Mouse (Mus musculus) neural tube, embryonic 12.5 days (tissue): ENCODE results near the gene Cd320. TPM values are rescaled to one million over a fixed set of nuclear protein-coding genes. Genes with fewer than 3 reads are reported as not detected.
A peak's percentile ranks its signal among the peaks of the same experiment; 100 is the strongest.
"Not testable (repeated sequence)": the region's sequence is repeated elsewhere in the genome, so short reads cannot be mapped to it uniquely, and the experiment has no call there.

Experiments used
- ATAC-seq: fragments of 200-750 bp; cut with Nextera tagmentation; 2 replicates; pipeline ENCODE4 v1.8.0; 2017; ENCODE audit warnings: low read depth, mild to moderate bottlenecking, moderate TSS enrichment, moderate library complexity; ENCODE audit not compliant: low FRiP score
- H3K27ac ChIP-seq: fragments of 300-500 bp; sonication (generic); 2 replicates; pipeline ENCODE4 v1.5.1; 2016
- H3K27me3 ChIP-seq: fragments of 300-500 bp; sonication (generic); replicated peaks from 2 replicates; pipeline ENCODE4 v1.6.1; 2016; ENCODE audit warnings: mild to moderate bottlenecking
- H3K36me3 ChIP-seq: fragments of 300-500 bp; sonication (generic); 2 replicates; pipeline ENCODE4 v1.6.1; 2016; ENCODE audit warnings: mild to moderate bottlenecking
- H3K4me1 ChIP-seq: fragments of 300-500 bp; sonication (generic); 2 replicates; pipeline ENCODE4 v1.6.1; 2016
- H3K4me2 ChIP-seq: fragments of 300-500 bp; sonication (generic); replicated peaks from 2 replicates; pipeline ENCODE4 v1.6.1; 2016; ENCODE audit warnings: mild to moderate bottlenecking
- H3K4me3 ChIP-seq: fragments of 300-500 bp; sonication (generic); 2 replicates; pipeline ENCODE4 v1.5.1; 2016
- H3K9ac ChIP-seq: fragments of 300-500 bp; sonication (generic); 2 replicates; pipeline ENCODE4 v1.6.1; 2016; ENCODE audit warnings: mild to moderate bottlenecking
- H3K9me3 ChIP-seq: fragments of 300-500 bp; sonication (generic); 2 replicates; pipeline ENCODE4 v1.6.1; 2016; ENCODE audit warnings: mild to moderate bottlenecking
- WGBS: fragments of 180-500 bp; shearing (Covaris S2); methylation state at CpG from one replicate; pipeline ENCODE4 v1.1.7; 2016; 5-methylcytosine and 5-hydroxymethylcytosine counted together
- microRNA-seq: library from miRNA; unstranded; fragments of <30 nt; microRNA quantifications from one replicate; pipeline ENCODE4, GENCODE M21; 2017
- polyA plus RNA-seq: library from polyadenylated mRNA; unstranded; fragments of >200 nt; fragmentation: Nextera tagmentation; extraction: Ambion mirVana; gene quantifications from 2 replicates; pipeline ENCODE4 v1.2.1, GENCODE M21; 2016

Cd320 gene
- polyA plus RNA-seq, 1 experiment from 2014 or later, result 61.8 TPM

GRCm38 (mm10) chr17:33890533-33891059 is 47.7 kb downstream of the Cd320 start, which contains the start of gene Kifc1:
TSS of gene Kifc1 (minus strand) at chr17:33890661.
- H3K4me1 ChIP-seq, result peaks cover 7% of the 10 kb centered on the region
- ATAC-seq, result peak; percentile 99
- peak within 1 kb of the TSS; percentile 79 for H3K4me2 ChIP-seq
- peak within 1 kb of the TSS; percentile 59 for H3K9ac ChIP-seq
- peak within 1 kb of the TSS; percentile 65 for H3K4me3 ChIP-seq
- H3K36me3 ChIP-seq, result peaks cover 8% of the 10 kb centered on the region; the same call in 1 of the 2 replicates
- H3K27me3 ChIP-seq, result no peaks in the 10 kb centered on the region
- H3K9me3 ChIP-seq, result no peaks in the 10 kb centered on the region
- under 1% methylated on average over 49 of the region's 49 CpGs for WGBS
- no peak within 1 kb of the TSS for H3K27ac ChIP-seq

DNA sequence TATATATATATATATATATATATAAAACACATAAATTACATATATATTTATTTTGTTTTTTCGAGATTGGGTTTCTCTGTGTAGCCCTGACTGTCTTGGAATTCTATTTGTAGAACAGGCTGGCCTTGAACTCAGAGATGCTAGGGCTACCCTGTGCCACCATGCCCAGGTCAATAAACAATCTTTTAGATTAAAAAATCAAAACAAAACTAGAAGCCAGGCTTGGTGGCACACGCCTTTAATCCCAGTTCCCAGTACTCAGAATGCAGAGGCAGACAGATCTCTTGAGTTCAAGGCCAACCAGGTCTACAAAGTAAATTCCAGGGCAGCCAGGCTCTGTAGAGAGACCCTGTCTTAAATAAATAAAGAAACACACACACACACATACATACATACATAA is 48.5 kb downstream of the Cd320 start:
- ATAC-seq, result no peak
- 59% methylated on average over 2 of the region's 2 CpGs for WGBS
- no peak overlapping the region for H3K4me3 ChIP-seq
- peaks cover under 1% of the 10 kb centered on the region; the same call in 1 of the 2 replicates for H3K36me3 ChIP-seq
- no peak overlapping the region for H3K27ac ChIP-seq
- H3K9ac ChIP-seq, result no peak overlapping the region
- peaks cover 7% of the 10 kb centered on the region for H3K4me1 ChIP-seq
- H3K27me3 ChIP-seq, result no peaks in the 10 kb centered on the region
- no peak overlapping the region for H3K4me2 ChIP-seq
- no peaks in the 10 kb centered on the region for H3K9me3 ChIP-seq

- H3K4me3 ChIP-seq, H3K27ac ChIP-seq, H3K9me3 ChIP-seq, ATAC-seq, H3K36me3 ChIP-seq, H3K9ac ChIP-seq, H3K4me1 ChIP-seq, H3K4me2 ChIP-seq, H3K27me3 ChIP-seq: not testable (repeated sequence)
- 71% methylated on average over 6 of the region's 6 CpGs for WGBS
Measured at GRCm38 (mm10) chr17:33891892-33892291, 49.0 kb downstream of the Cd320 start.

DNA sequence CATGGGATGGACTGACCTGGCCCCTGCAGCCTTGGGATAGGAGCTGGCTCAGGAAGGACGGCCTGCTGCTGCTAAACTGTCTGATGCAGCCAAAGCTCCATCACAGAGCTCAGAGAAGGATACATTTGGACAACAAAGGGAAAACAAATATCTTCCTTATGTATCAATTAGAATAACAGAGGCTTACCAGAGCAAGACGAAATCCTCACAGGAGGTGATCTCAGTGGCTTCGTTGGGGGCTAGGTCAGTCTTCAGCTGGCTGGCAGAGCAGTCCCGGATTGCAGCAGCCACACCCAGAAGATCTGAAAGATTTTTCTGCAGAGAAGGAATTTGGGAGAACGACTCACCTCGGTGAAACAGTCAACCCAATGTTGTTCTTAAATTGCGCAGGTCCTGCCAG is 49.5 kb downstream of the Cd320 start:
- Histone ChIP-seq H3K4me2 (no peak overlapping the region), H3K9me3 (no peaks in the 10 kb centered on the region), H3K9ac (no peak overlapping the region), H3K36me3 (no peaks in the 10 kb centered on the region), H3K4me3 (no peak overlapping the region), H3K4me1 (peaks cover 7% of the 10 kb centered on the region), H3K27me3 (no peaks in the 10 kb centered on the region), H3K27ac (no peak overlapping the region)
- 20% methylated on average over 7 of the region's 7 CpGs for WGBS
- no peak for ATAC-seq

DNA sequence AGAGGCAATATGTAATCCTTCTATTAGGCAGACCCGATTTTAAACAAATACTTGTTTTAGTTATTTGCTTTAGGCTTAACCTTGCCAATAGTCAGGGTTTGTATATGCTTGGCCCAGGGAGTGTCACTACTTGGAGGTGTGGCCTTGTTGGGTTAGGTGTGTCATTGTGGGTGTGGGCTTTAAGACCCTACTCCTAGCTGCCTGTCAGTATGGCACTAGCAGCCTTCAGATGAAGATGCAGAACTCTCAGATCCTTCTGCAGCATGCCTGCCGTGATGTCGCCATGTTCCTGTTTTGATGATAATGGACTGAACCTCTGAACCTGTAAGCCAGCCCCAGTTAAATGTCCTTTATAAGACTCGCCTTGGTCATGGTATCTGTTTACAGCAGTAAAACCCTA is 50.1 kb downstream of the Cd320 start:
- not testable (repeated sequence) for H3K4me1 ChIP-seq, H3K4me2 ChIP-seq, H3K27me3 ChIP-seq, H3K27ac ChIP-seq, H3K9ac ChIP-seq, H3K36me3 ChIP-seq, H3K4me3 ChIP-seq, H3K9me3 ChIP-seq, ATAC-seq
- 79% methylated on average over 4 of the region's 4 CpGs for WGBS

- Histone ChIP-seq H3K4me2 (no peak overlapping the region), H3K4me1 (no peaks in the 10 kb centered on the region), H3K4me3 (no peak overlapping the region), H3K9me3 (no peaks in the 10 kb centered on the region), H3K9ac (no peak overlapping the region), H3K27me3 (no peaks in the 10 kb centered on the region), H3K27ac (no peak overlapping the region), H3K36me3 (no peaks in the 10 kb centered on the region)
- no peak for ATAC-seq
- 44% methylated on average over 6 of the region's 6 CpGs for WGBS
Measured at GRCm38 (mm10) chr17:33897114-33897794, 54.4 kb downstream of the Cd320 start.

DNA sequence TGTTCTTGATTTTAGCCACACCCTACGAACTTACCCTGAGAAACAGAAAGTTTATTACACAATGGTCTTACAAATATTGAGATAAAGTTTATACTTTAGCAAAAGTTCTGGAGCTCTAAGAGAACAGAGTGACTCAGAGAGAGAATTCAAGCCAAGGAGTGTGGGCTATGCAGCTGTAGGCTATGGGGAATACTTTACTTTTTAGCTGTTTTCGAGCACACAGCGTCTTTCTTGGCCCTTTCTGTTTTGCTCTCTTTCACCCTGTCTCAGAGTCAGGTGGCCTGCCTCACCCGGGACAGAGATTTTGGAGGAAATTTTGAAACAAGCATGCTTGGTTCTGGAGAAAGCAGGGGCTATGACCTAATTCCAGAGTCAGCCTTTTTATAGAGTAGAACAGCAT is 55.3 kb downstream of the Cd320 start:
- not testable (repeated sequence) for H3K9ac ChIP-seq, H3K27ac ChIP-seq, H3K36me3 ChIP-seq, H3K4me1 ChIP-seq, H3K4me3 ChIP-seq, ATAC-seq, H3K9me3 ChIP-seq, H3K4me2 ChIP-seq, H3K27me3 ChIP-seq
- 91% methylated on average over 4 of the region's 4 CpGs for WGBS

Small RNA genes lying within 50 kb of the gene (microRNA-seq; reads per million reads assigned to microRNA genes)
- not detected for gene Gm27740

Other genes starting within 250 kb of the Cd320 start
- gene Zfp414, start 214.0 kb upstream of the Cd320 start, polyA plus RNA-seq, result 43.8 and 50.5 TPM in 2 replicates
- gene Pram1, start 205.0 kb upstream of the Cd320 start, polyA plus RNA-seq, result 0.87 TPM in 2 replicates
- gene Hnrnpm, start 156.2 kb upstream of the Cd320 start, polyA plus RNA-seq, result 369 and 408 TPM in 2 replicates
- 55.7 and 61.1 TPM in 2 replicates for gene March2, start 124.4 kb upstream of the Cd320 start, polyA plus RNA-seq
- gene Rab11b, start 82.6 kb upstream of the Cd320 start, polyA plus RNA-seq, result 412 and 463 TPM in 2 replicates
- 17.7 TPM in 2 replicates for gene Angptl4, start 61.3 kb upstream of the Cd320 start, polyA plus RNA-seq
- gene Kank3, start 32.6 kb upstream of the Cd320 start, polyA plus RNA-seq, result 31.5 and 32.3 TPM in 2 replicates
- gene Rps28, start 18.5 kb upstream of the Cd320 start, polyA plus RNA-seq, result 672 and 679 TPM in 2 replicates
- 458 and 461 TPM in 2 replicates for gene Ndufa7, start 18.5 kb upstream of the Cd320 start, polyA plus RNA-seq
- not detected in 2 replicates for gene Gm7029, start 30.7 kb downstream of the Cd320 start, polyA plus RNA-seq
- gene Kifc1, start 47.6 kb downstream of the Cd320 start, polyA plus RNA-seq, result 2.6 and 4.1 TPM in 2 replicates
- not detected in 2 replicates for gene Platr17, start 62.0 kb downstream of the Cd320 start, polyA plus RNA-seq
- 60.3 and 62.1 TPM in 2 replicates for gene Daxx, start 66.3 kb downstream of the Cd320 start, polyA plus RNA-seq
- gene Tapbp, start 72.8 kb downstream of the Cd320 start, polyA plus RNA-seq, result 23.6 and 23.9 TPM in 2 replicates
- 21.9 and 24.1 TPM in 2 replicates for gene Zbtb22, start 72.8 kb downstream of the Cd320 start, polyA plus RNA-seq
- gene Rgl2, start 86.5 kb downstream of the Cd320 start, polyA plus RNA-seq, result 64.3 and 68.1 TPM in 2 replicates
- 184 and 191 TPM in 2 replicates for gene Pfdn6, start 97.3 kb downstream of the Cd320 start, polyA plus RNA-seq
- gene Wdr46, start 97.6 kb downstream of the Cd320 start, polyA plus RNA-seq, result 38.4 and 39.7 TPM in 2 replicates
- 7.9 and 8.3 TPM in 2 replicates for gene B3galt4, start 108.4 kb downstream of the Cd320 start, polyA plus RNA-seq
- gene Vps52, start 112.7 kb downstream of the Cd320 start, polyA plus RNA-seq, result 66.0 and 66.5 TPM in 2 replicates
- gene Rps18, start 112.9 kb downstream of the Cd320 start, polyA plus RNA-seq, result 914 and 923 TPM in 2 replicates
- 15.2 and 16.8 TPM in 2 replicates for gene H2-K1, start 157.3 kb downstream of the Cd320 start, polyA plus RNA-seq
- gene Ring1, start 181.6 kb downstream of the Cd320 start, polyA plus RNA-seq, result 25.9 and 30.7 TPM in 2 replicates
- 61.3 and 70.6 TPM in 2 replicates for gene H2-Ke6, start 185.0 kb downstream of the Cd320 start, polyA plus RNA-seq
- gene Slc39a7, start 188.6 kb downstream of the Cd320 start, polyA plus RNA-seq, result 172 and 173 TPM in 2 replicates
- gene Rxrb, start 188.7 kb downstream of the Cd320 start, polyA plus RNA-seq, result 65.2 and 69.1 TPM in 2 replicates
- gene Col11a2, start 196.3 kb downstream of the Cd320 start, polyA plus RNA-seq, result 5.7 and 6.3 TPM in 2 replicates
- 0.44 and 0.50 TPM in 2 replicates for gene H2-Oa, start 249.2 kb downstream of the Cd320 start, polyA plus RNA-seq